Mouse (Mus musculus) forebrain, embryonic 12.5 days (tissue): Measurements from ENCODE around the gene BC005624. TPM values are rescaled to one million over a fixed set of nuclear protein-coding genes. Genes with fewer than 3 reads are reported as not detected.

ENCODE experiments used
- ATAC-seq: fragments of 200-750 bp; cut with Nextera tagmentation; 2 replicates; pipeline ENCODE4 v1.8.0; 2017; ENCODE audit warnings: moderate TSS enrichment; ENCODE audit not compliant: low FRiP score
- H3K27ac ChIP-seq: fragments of 300-500 bp; sonication (generic); 2 replicates; pipeline ENCODE4 v1.5.1; 2016; ENCODE audit warnings: mild to moderate bottlenecking
- H3K27me3 ChIP-seq: fragments of 300-500 bp; sonication (generic); 2 replicates; pipeline ENCODE4 v1.6.1; 2016; ENCODE audit warnings: mild to moderate bottlenecking
- H3K36me3 ChIP-seq: fragments of 300-500 bp; sonication (generic); replicated peaks from 2 replicates; pipeline ENCODE4 v1.6.1; 2016; ENCODE audit warnings: mild to moderate bottlenecking
- H3K4me1 ChIP-seq: fragments of 300-500 bp; sonication (generic); 2 replicates; pipeline ENCODE4 v1.6.1; 2016
- H3K4me2 ChIP-seq: fragments of 300-500 bp; sonication (generic); 2 replicates; pipeline ENCODE4 v1.6.1; 2016; ENCODE audit warnings: mild to moderate bottlenecking, moderate library complexity
- H3K4me3 ChIP-seq: fragments of 300-500 bp; sonication (generic); replicated peaks from 2 replicates; pipeline ENCODE4 v1.5.1; 2016; ENCODE audit warnings: mild to moderate bottlenecking
- H3K9ac ChIP-seq: fragments of 300-500 bp; sonication (generic); 2 replicates; pipeline ENCODE4 v1.6.1; 2016; ENCODE audit warnings: mild to moderate bottlenecking
- H3K9me3 ChIP-seq: fragments of 300-500 bp; sonication (generic); 2 replicates; pipeline ENCODE4 v1.6.1; 2016
- WGBS: fragments of 180-500 bp; shearing (Covaris S2); methylation state at CpG from one replicate; pipeline ENCODE4 v1.1.7; 2016; 5-methylcytosine and 5-hydroxymethylcytosine counted together
- polyA plus RNA-seq: library from polyadenylated mRNA; unstranded; fragments of >200 nt; fragmentation: Nextera tagmentation; extraction: Ambion mirVana; gene quantifications from 2 replicates; pipeline ENCODE4 v1.2.1, GENCODE M21; 2016

Gene BC005624
- polyA plus RNA-seq, 1 experiment from 2014 or later = 66.6 TPM

- Histone ChIP-seq H3K9ac (no peak overlapping the region), H3K27me3 (no peaks in the 10 kb centered on the region), H3K36me3 (peaks cover 50% of the 10 kb centered on the region), H3K4me3 (no peak overlapping the region), H3K4me1 (no peaks in the 10 kb centered on the region), H3K4me2 (no peak overlapping the region), H3K9me3 (no peaks in the 10 kb centered on the region), H3K27ac (no peak overlapping the region)
- ATAC-seq = no peak
- WGBS = 94% methylated on average over 5 of the region's 5 CpGs
These were observed 24.4 kb upstream of the BC005624 start for GRCm38 (mm10) chr2:31006434-31006833.

- H3K4me1 ChIP-seq = no peaks in the 10 kb centered on the region
- H3K9me3 ChIP-seq = no peaks in the 10 kb centered on the region
- H3K27me3 ChIP-seq = no peaks in the 10 kb centered on the region
- no peak overlapping the region for H3K9ac ChIP-seq
- peaks cover 40% of the 10 kb centered on the region for H3K36me3 ChIP-seq
- ATAC-seq = no peak
- H3K27ac ChIP-seq = no peak overlapping the region
- WGBS = 77% methylated on average over 2 of the region's 2 CpGs
- H3K4me2 ChIP-seq = no peak overlapping the region
- no peak overlapping the region for H3K4me3 ChIP-seq
These were observed 23.5 kb upstream of the BC005624 start for GRCm38 (mm10) chr2:31005453-31005852.

- ATAC-seq = no peak
- Histone ChIP-seq H3K9me3 (no peaks in the 10 kb centered on the region), H3K9ac (no peak overlapping the region), H3K27me3 (no peaks in the 10 kb centered on the region), H3K36me3 (peaks cover 37% of the 10 kb centered on the region), H3K4me2 (no peak overlapping the region), H3K4me3 (no peak overlapping the region), H3K27ac (no peak overlapping the region), H3K4me1 (no peaks in the 10 kb centered on the region)
- WGBS = 97% methylated on average over 10 of the region's 10 CpGs
These were observed 20.9 kb upstream of the BC005624 start for GRCm38 (mm10) chr2:31002857-31003256.

GRCm38 (mm10) chr2:30998443-30999260 is 16.7 kb upstream of the BC005624 start:
- Histone ChIP-seq H3K4me1 (no peaks in the 10 kb centered on the region), H3K9me3 (no peaks in the 10 kb centered on the region), H3K27ac (no peak overlapping the region), H3K9ac (no peak overlapping the region), H3K36me3 (peaks cover 13% of the 10 kb centered on the region), H3K4me3 (no peak overlapping the region), H3K4me2 (no peak overlapping the region), H3K27me3 (no peaks in the 10 kb centered on the region)
- 76% methylated on average over 8 of the region's 8 CpGs for WGBS
- ATAC-seq = no peak

GRCm38 (mm10) chr2:30995432-30995996 is 13.5 kb upstream of the BC005624 start:
- WGBS = 76% methylated on average over 11 of the region's 11 CpGs
- no peak for ATAC-seq
- H3K27ac ChIP-seq = no peak overlapping the region
- H3K9me3 ChIP-seq = no peaks in the 10 kb centered on the region
- no peaks in the 10 kb centered on the region for H3K27me3 ChIP-seq
- no peaks in the 10 kb centered on the region for H3K4me1 ChIP-seq
- H3K9ac ChIP-seq = no peak overlapping the region
- H3K36me3 ChIP-seq = peaks cover 6% of the 10 kb centered on the region; the same call in 1 of the 2 replicates
- no peak overlapping the region for H3K4me2 ChIP-seq
- H3K4me3 ChIP-seq = no peak overlapping the region

GRCm38 (mm10) chr2:30994853-30995252 is 12.9 kb upstream of the BC005624 start:
- H3K36me3 ChIP-seq = no peaks in the 10 kb centered on the region; the same call in 1 of the 2 replicates
- no peaks in the 10 kb centered on the region for H3K9me3 ChIP-seq
- no peaks in the 10 kb centered on the region for H3K27me3 ChIP-seq
- no peaks in the 10 kb centered on the region for H3K4me1 ChIP-seq
- 94% methylated on average over 4 of the region's 4 CpGs for WGBS
- no peak for ATAC-seq
- no peak overlapping the region for H3K4me2 ChIP-seq
- no peak overlapping the region for H3K27ac ChIP-seq
- H3K9ac ChIP-seq = no peak overlapping the region
- H3K4me3 ChIP-seq = no peak overlapping the region

GRCm38 (mm10) chr2:30990221-30990620 is 8.2 kb upstream of the BC005624 start:
- Histone ChIP-seq H3K4me1 (peaks cover 3% of the 10 kb centered on the region; the same call in 1 of the 2 replicates), H3K27ac (no peak overlapping the region), H3K9ac (no peak overlapping the region), H3K4me3 (no peak overlapping the region), H3K4me2 (no peak overlapping the region), H3K9me3 (no peaks in the 10 kb centered on the region), H3K36me3 (no peaks in the 10 kb centered on the region), H3K27me3 (no peaks in the 10 kb centered on the region)
- ATAC-seq = no peak
- WGBS = 89% methylated on average over 9 of the region's 9 CpGs

GRCm38 (mm10) chr2:30985111-30986020 is 3.4 kb upstream of the BC005624 start:
- no peaks in the 10 kb centered on the region for H3K9me3 ChIP-seq
- H3K27ac ChIP-seq = no peak overlapping the region
- WGBS = 30% methylated on average over 17 of the region's 17 CpGs
- H3K4me2 ChIP-seq = no peak overlapping the region
- peaks cover 25% of the 10 kb centered on the region for H3K4me1 ChIP-seq
- H3K9ac ChIP-seq = no peak overlapping the region
- no peaks in the 10 kb centered on the region for H3K27me3 ChIP-seq
- ATAC-seq = no peak
- H3K4me3 ChIP-seq = no peak overlapping the region
- H3K36me3 ChIP-seq = 0 out of 2 replicates have a peak, but pooled peaks cover under 1% of the 10 kb centered on the region

GRCm38 (mm10) chr2:30983024-30983423 is 1.0 kb upstream of the BC005624 start:
- H3K36me3 ChIP-seq = peaks cover 19% of the 10 kb centered on the region
- H3K27ac ChIP-seq = no peak overlapping the region
- H3K4me1 ChIP-seq = peaks cover 25% of the 10 kb centered on the region
- no peaks in the 10 kb centered on the region for H3K9me3 ChIP-seq
- ATAC-seq = no peak
- H3K4me3 ChIP-seq = peak overlapping the region; percentile 77
- WGBS = 52% methylated on average over 7 of the region's 7 CpGs
- peak overlapping the region; percentile 67 for H3K9ac ChIP-seq
- H3K4me2 ChIP-seq = peak overlapping the region; percentile 78
- no peaks in the 10 kb centered on the region for H3K27me3 ChIP-seq

GRCm38 (mm10) chr2:30967352-30968327 is 14.4 kb downstream of the BC005624 start, which contains the start of gene Tor1a:
TSS of gene Tor1a (minus strand) at chr2:30967933.
- peak within 1 kb of the TSS; percentile 83 for H3K9ac ChIP-seq
- WGBS = 1% methylated on average over 59 of the region's 59 CpGs
- H3K4me3 ChIP-seq = peak within 1 kb of the TSS; percentile 89
- peak within 1 kb of the TSS; percentile 93 for H3K4me2 ChIP-seq
- peaks cover 29% of the 10 kb centered on the region for H3K4me1 ChIP-seq
- peaks cover 42% of the 10 kb centered on the region for H3K36me3 ChIP-seq
- peak within 1 kb of the TSS; percentile 57; the same call in 1 of the 2 replicates for H3K27ac ChIP-seq
- ATAC-seq = peak; percentile 95
- no peaks in the 10 kb centered on the region for H3K27me3 ChIP-seq
- H3K9me3 ChIP-seq = no peaks in the 10 kb centered on the region

GRCm38 (mm10) chr2:30966826-30967225 is 15.2 kb downstream of the BC005624 start:
- H3K27ac ChIP-seq = no peak overlapping the region
- no peak for ATAC-seq
- H3K4me1 ChIP-seq = peaks cover 29% of the 10 kb centered on the region
- H3K27me3 ChIP-seq = no peaks in the 10 kb centered on the region
- peaks cover 46% of the 10 kb centered on the region for H3K36me3 ChIP-seq
- peak overlapping the region; percentile 93 for H3K4me2 ChIP-seq
- H3K9me3 ChIP-seq = no peaks in the 10 kb centered on the region
- peak overlapping the region; percentile 83 for H3K9ac ChIP-seq
- WGBS = 27% methylated on average over 16 of the region's 16 CpGs
- H3K4me3 ChIP-seq = peak overlapping the region; percentile 89
